Mouse (Mus musculus) C2C12 (cell line): Measurements from ENCODE around the gene Cd151. TPM values are rescaled to one million over a fixed set of nuclear protein-coding genes. Genes with fewer than 3 reads are reported as not detected.

Source experiments
- H3K27me3 ChIP-seq: one replicate; pipeline ENCODE4 v1.6.1; 2011; ENCODE audit not compliant: control insufficient read depth, insufficient read depth, insufficient read length
- H3K36me3 ChIP-seq: one replicate; pipeline ENCODE4 v1.6.1; 2011; ENCODE audit not compliant: control insufficient read depth, insufficient read depth
- H3K4me3 ChIP-seq: one replicate; pipeline ENCODE4 v1.5.1; 2011; ENCODE audit warnings: mild to moderate bottlenecking, control low read depth; ENCODE audit not compliant: poor library complexity, insufficient read depth, severe bottlenecking
- H3K79me2 ChIP-seq: one replicate; pipeline ENCODE4 v1.6.1; 2011; ENCODE audit not compliant: control insufficient read depth, insufficient read depth
- H3K79me3 ChIP-seq: one replicate; pipeline ENCODE4 v1.6.1; 2011; ENCODE audit warnings: low read depth, control low read depth
- H3ac ChIP-seq: one replicate; pipeline ENCODE3; 2011; ENCODE audit warnings: low read depth; ENCODE audit not compliant: control insufficient read depth, insufficient read length
- CEBPB ChIP-seq: IDR thresholded peaks from one replicate; pipeline ENCODE4 v1.6.1; 2011; ENCODE audit warnings: low read depth, mild to moderate bottlenecking, control low read depth, moderate library complexity
- CTCF ChIP-seq: IDR thresholded peaks from one replicate; pipeline ENCODE4 v1.5.1; 2011; ENCODE audit not compliant: control insufficient read depth, insufficient read depth, insufficient read length
- FOSL1 ChIP-seq: IDR thresholded peaks from one replicate; pipeline ENCODE4 v1.8.0; 2011; ENCODE audit warnings: mild to moderate bottlenecking, low read length; ENCODE audit not compliant: poor library complexity, insufficient read depth, severe bottlenecking
- MAX ChIP-seq: IDR thresholded peaks from one replicate; pipeline ENCODE4 v1.6.1; 2011; ENCODE audit warnings: mild to moderate bottlenecking, control low read depth
- MYOD1 ChIP-seq: IDR thresholded peaks from one replicate; pipeline ENCODE4 v1.6.1; 2011; ENCODE audit warnings: low read depth; ENCODE audit not compliant: control insufficient read depth, insufficient read length
- MYOG ChIP-seq: IDR thresholded peaks from one replicate; pipeline ENCODE4 v1.6.1; 2011; ENCODE audit not compliant: control insufficient read depth, insufficient read length; ENCODE audit errors: extremely low read depth
- USF1 ChIP-seq: IDR thresholded peaks from one replicate; pipeline ENCODE4 v1.6.1; 2011; ENCODE audit warnings: low read depth, mild to moderate bottlenecking, control low read depth, moderate library complexity
- polyA plus RNA-seq: library from polyadenylated mRNA; unstranded; fragments of >200 nt; fragmentation: generic; extraction: Trizol; gene quantifications from one replicate; pipeline ENCODE4 v1.2.1, GENCODE M21; 2012; ENCODE audit warnings: missing spikeins

Gene Cd151
- polyA plus RNA-seq, 1 experiment = 334 TPM

GRCm38 (mm10) chr7:141477578-141478269 lies 10.5 kb downstream of the Cd151 start:
- Histone ChIP-seq H3K4me3 (no peak overlapping the region), H3K79me2 (peaks cover 98% of the 10 kb centered on the region), H3K79me3 (peaks cover 67% of the 10 kb centered on the region), H3K36me3 (peaks cover 3% of the 10 kb centered on the region), H3ac (peak overlapping the region; percentile 70), H3K27me3 (no peaks in the 10 kb centered on the region)
- no peak for TF ChIP-seq FOSL1
- TF ChIP-seq MYOG = no peak
- TF ChIP-seq MAX = no peak
- TF ChIP-seq CTCF = no peak
- TF ChIP-seq MYOD1 = no peak
- TF ChIP-seq CEBPB = no peak
- no peak for TF ChIP-seq USF1

DNA sequence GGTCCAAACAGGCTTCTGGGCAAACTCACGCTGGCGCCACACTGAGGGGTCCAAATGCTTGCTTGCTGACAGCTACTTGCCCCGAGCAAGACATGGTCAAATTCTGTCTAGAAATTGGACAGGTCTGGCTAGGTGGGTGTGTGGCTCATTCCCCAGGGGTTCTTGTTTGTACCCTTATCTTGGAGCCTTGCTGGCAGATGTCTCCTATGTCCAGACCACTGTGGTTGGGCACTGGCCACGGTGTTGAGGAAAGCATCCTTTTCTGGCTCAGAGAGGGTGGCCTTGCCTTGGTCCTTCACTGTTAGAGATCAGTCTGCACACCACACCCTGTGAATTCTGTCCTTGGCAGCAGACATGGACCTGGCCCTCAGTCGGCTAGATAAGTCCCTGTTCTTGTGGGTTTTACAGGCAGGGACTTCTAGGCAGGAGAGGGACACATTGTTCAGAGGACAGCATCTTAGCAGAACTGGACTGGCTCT lies 11.1 kb downstream of the Cd151 start:
- peaks cover 69% of the 10 kb centered on the region for H3K79me3 ChIP-seq
- no peak overlapping the region for H3ac ChIP-seq
- H3K79me2 ChIP-seq = peaks cover 98% of the 10 kb centered on the region
- TF ChIP-seq MYOG (no peak), FOSL1 (no peak), CTCF (no peak), MYOD1 (no peak), USF1 (no peak), CEBPB (no peak), MAX (no peak)
- H3K4me3 ChIP-seq = no peak overlapping the region
- no peaks in the 10 kb centered on the region for H3K36me3 ChIP-seq
- H3K27me3 ChIP-seq = no peaks in the 10 kb centered on the region

- no peak overlapping the region for H3ac ChIP-seq
- H3K4me3 ChIP-seq = no peak overlapping the region
- H3K79me2 ChIP-seq = peaks cover 91% of the 10 kb centered on the region
- peaks cover 64% of the 10 kb centered on the region for H3K79me3 ChIP-seq
- H3K27me3 ChIP-seq = no peaks in the 10 kb centered on the region
- TF ChIP-seq CTCF (peak; percentile 87), MAX (no peak)
- H3K36me3 ChIP-seq = peaks cover 14% of the 10 kb centered on the region
Measured at GRCm38 (mm10) chr7:141480842-141481497, 13.8 kb downstream of the Cd151 start.

- peaks cover 87% of the 10 kb centered on the region for H3K79me2 ChIP-seq
- TF ChIP-seq CTCF (no peak), MYOG (no peak), FOSL1 (no peak), CEBPB (no peak), MYOD1 (no peak), MAX (no peak), USF1 (no peak)
- H3K79me3 ChIP-seq = peaks cover 66% of the 10 kb centered on the region
- no peak overlapping the region for H3K4me3 ChIP-seq
- no peaks in the 10 kb centered on the region for H3K27me3 ChIP-seq
- no peak overlapping the region for H3ac ChIP-seq
- peaks cover 17% of the 10 kb centered on the region for H3K36me3 ChIP-seq
Measured at GRCm38 (mm10) chr7:141481498-141482401, 14.6 kb downstream of the Cd151 start.

DNA sequence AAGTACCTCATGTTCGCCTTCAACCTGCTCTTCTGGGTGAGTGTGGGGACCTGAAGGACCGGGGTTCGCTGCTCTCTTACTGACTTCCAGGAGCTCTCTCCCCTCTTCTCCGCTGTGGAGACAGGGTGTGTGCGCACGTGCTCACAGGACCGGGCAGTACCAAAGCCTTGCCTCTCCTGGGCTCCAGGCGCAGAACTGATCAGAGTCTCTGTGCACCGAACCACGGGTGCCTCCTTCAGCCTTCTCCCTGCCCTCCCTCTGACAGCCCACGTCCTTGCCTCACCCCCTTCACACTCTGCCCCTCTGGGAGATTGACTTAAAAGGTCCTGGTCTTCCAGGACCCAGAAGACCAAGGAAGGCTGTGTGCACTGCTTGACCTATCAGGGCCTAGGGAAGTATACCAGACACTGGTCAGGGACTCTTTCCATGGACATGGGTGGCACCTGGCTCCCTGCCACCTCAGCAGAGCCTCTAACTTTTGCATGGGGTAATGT lies 15.4 kb downstream of the Cd151 start:
- H3K79me3 ChIP-seq = peaks cover 59% of the 10 kb centered on the region
- no peak for TF ChIP-seq USF1
- TF ChIP-seq MAX = no peak
- no peak for TF ChIP-seq MYOD1
- TF ChIP-seq FOSL1 = no peak
- no peak for TF ChIP-seq MYOG
- TF ChIP-seq CEBPB = no peak
- no peak for TF ChIP-seq CTCF
- H3K27me3 ChIP-seq = no peaks in the 10 kb centered on the region
- H3K36me3 ChIP-seq = peaks cover 21% of the 10 kb centered on the region
- H3K4me3 ChIP-seq = no peak overlapping the region
- H3ac ChIP-seq = no peak overlapping the region
- H3K79me2 ChIP-seq = peaks cover 82% of the 10 kb centered on the region
